Mouse (Mus musculus) B cell, adult 67 days (primary cell): Measurements from ENCODE around the gene Golga7b. TPM values are rescaled to one million over a fixed set of nuclear protein-coding genes. Genes with fewer than 3 reads are reported as not detected.

Experiments
- total RNA-seq, 2 experiments: library from RNA; stranded (reverse); gene quantifications; 4 replicates each; pipeline ENCODE4 v1.2.4; 2023

Gene Golga7b
- total RNA-seq: not detected

GRCm38 (mm10) chr19:42247519-42247918 lies at the start of gene Golga7b:
Golga7b (plus strand) TSS chr19:42247574.

GRCm38 (mm10) chr19:42201696-42202381 lies 45.5 kb upstream of the Golga7b start, which contains the start of gene Sfrp5:
Sfrp5 (minus strand) TSS chr19:42202252.

Other genes starting within 250 kb of the Golga7b start
- not detected for gene Ankrd2, start 211.6 kb upstream of the Golga7b start, total RNA-seq
- not detected for gene Hoga1, start 202.0 kb upstream of the Golga7b start, total RNA-seq
- gene 4933411K16Rik, start 195.3 kb upstream of the Golga7b start, total RNA-seq: not detected
- under 1 TPM in 1 of 2 experiments, not detected in 1; 0.29 TPM for gene Morn4, start 161.2 kb upstream of the Golga7b start, total RNA-seq
- gene Pi4k2a, start 157.1 kb upstream of the Golga7b start, total RNA-seq: 10 to 100 TPM; 40.8 to 42.0 TPM
- 1 to 10 TPM; 1.1 to 4.1 TPM for gene Avpi1, start 118.5 kb upstream of the Golga7b start, total RNA-seq
- gene Marveld1, start 100.2 kb upstream of the Golga7b start, total RNA-seq: 1 to 10 TPM in 1 of 2 experiments, under 1 TPM in 1; 0.77 to 1.2 TPM
- 10 to 100 TPM; 80.3 to 86.8 TPM for gene Zfyve27, start 83.6 kb upstream of the Golga7b start, total RNA-seq
- not detected for gene Sfrp5, start 45.3 kb upstream of the Golga7b start, total RNA-seq
- gene Crtac1, start 184.2 kb downstream of the Golga7b start, total RNA-seq: not detected